Mouse (Mus musculus) CH12.LX (cell line): Measurements from ENCODE around the gene Lrfn1.

ENCODE experiments used
- CTCF ChIP-seq, 2 experiments: IDR thresholded peaks in 1 of 2; conservative IDR thresholded peaks in 1 of 2; 2 replicates each; pipeline ENCODE4 v1.5.1; 2011 to 2012; ENCODE audit warnings: low read depth in 2 of 2, low read length in 2 of 2, improper control_type of control experiment in 1 of 2, inconsistent platforms in 1 of 2, mild to moderate bottlenecking in 1 of 2, moderate library complexity in 1 of 2
- ELF1 ChIP-seq: IDR thresholded peaks from 2 replicates; pipeline ENCODE4 v1.6.1; 2014; ENCODE audit warnings: low read depth, mild to moderate bottlenecking, inconsistent platforms, low read length, improper control_type of control experiment
- ETS1 ChIP-seq: conservative IDR thresholded peaks from 2 replicates; pipeline ENCODE4 v1.6.1; 2012; ENCODE audit warnings: low read depth, mild to moderate bottlenecking, inconsistent platforms, low read length, improper control_type of control experiment, moderate library complexity
- HCFC1 ChIP-seq: IDR thresholded peaks from 2 replicates; pipeline ENCODE4 v1.6.1; 2012; ENCODE audit warnings: low read depth, mild to moderate bottlenecking, inconsistent platforms, low read length, improper control_type of control experiment
- MEF2A ChIP-seq: IDR thresholded peaks from 2 replicates; pipeline ENCODE4 v1.6.1; 2014; ENCODE audit warnings: low read depth, mild to moderate bottlenecking, inconsistent platforms, low read length, improper control_type of control experiment, borderline replicate concordance
- POLR2A ChIP-seq: IDR thresholded peaks from 2 replicates; pipeline ENCODE4 v1.6.1; 2011; ENCODE audit warnings: low read depth, mild to moderate bottlenecking, improper control_type of control experiment, low read length

- no peak for TF ChIP-seq CTCF (conservative IDR thresholded peaks at IDR 0.05 in 1 of 2, IDR thresholded peaks at IDR 0.05 in 1 of 2; ENCODE audit: low read depth in 2 of 2, low read length in 2 of 2)
- no peak for TF ChIP-seq ETS1
- TF ChIP-seq HCFC1: no peak
- no peak for TF ChIP-seq MEF2A
- no peak for TF ChIP-seq POLR2A
- no peak for TF ChIP-seq ELF1
Measured at GRCm38 (mm10) chr7:28438771-28439170, 13.0 kb upstream of the Lrfn1 start.
